Mouse (Mus musculus) MN1 (cell line): ENCODE data around the gene Mpig6b.

Experiments used
- DNase-seq: peaks from one replicate; pipeline ENCODE4 v3.0.0-alpha.2; 2016; ENCODE audit warnings: low spot score

The Mpig6b gene

GRCm38 (mm10) chr17:35085208-35085865 lies 19.4 kb upstream of the Mpig6b start, which contains the start of gene Ly6g6f:
TSS of gene Ly6g6f (minus strand) at chr17:35085610.
- DNase-seq: no peak

- DNase-seq: no peak
These were observed 18.0 kb upstream of the Mpig6b start for GRCm38 (mm10) chr17:35083929-35084497.

- peak; percentile 57 for DNase-seq
These were observed 17.0 kb upstream of the Mpig6b start for GRCm38 (mm10) chr17:35082841-35083576.

GRCm38 (mm10) chr17:35080710-35081109 lies 14.7 kb upstream of the Mpig6b start:
- DNase-seq: no peak

- no peak for DNase-seq
These were observed 14.3 kb upstream of the Mpig6b start for GRCm38 (mm10) chr17:35080248-35080647.

- DNase-seq: no peak
These were observed 13.8 kb upstream of the Mpig6b start for GRCm38 (mm10) chr17:35079778-35080177.

GRCm38 (mm10) chr17:35077786-35078233 lies 11.8 kb upstream of the Mpig6b start, which contains the start of gene Ly6g6d:
TSS of gene Ly6g6d (minus strand) at chr17:35078065.
- no peak for DNase-seq

GRCm38 (mm10) chr17:35077285-35077684 lies 11.3 kb upstream of the Mpig6b start:
- no peak for DNase-seq

- DNase-seq: no peak
These were observed 10.7 kb upstream of the Mpig6b start, which contains the start of gene Ly6g6e for GRCm38 (mm10) chr17:35076507-35077176. TSS of gene Ly6g6e (plus strand) at chr17:35076902.

- DNase-seq: no peak
These were observed 8.1 kb upstream of the Mpig6b start for GRCm38 (mm10) chr17:35074097-35074496.

- DNase-seq: no peak
These were observed 5.5 kb upstream of the Mpig6b start for GRCm38 (mm10) chr17:35071454-35071853.

GRCm38 (mm10) chr17:35070556-35071229 lies 4.7 kb upstream of the Mpig6b start:
- no peak for DNase-seq

GRCm38 (mm10) chr17:35068213-35068914 lies 2.4 kb upstream of the Mpig6b start:
- peak; percentile 71 for DNase-seq

- no peak for DNase-seq
These were observed 735 bp downstream of the Mpig6b start, which contains the start of gene Ly6g6c for GRCm38 (mm10) chr17:35064951-35065947. TSS of gene Ly6g6c (plus strand) at chr17:35065388.

GRCm38 (mm10) chr17:35064378-35064877 lies 1.6 kb downstream of the Mpig6b start:
- no peak for DNase-seq

GRCm38 (mm10) chr17:35063466-35063865 lies 2.5 kb downstream of the Mpig6b start:
- DNase-seq: peak; percentile 63

- DNase-seq: no peak
These were observed 4.7 kb downstream of the Mpig6b start for GRCm38 (mm10) chr17:35061299-35061698.

- DNase-seq: no peak
These were observed 5.2 kb downstream of the Mpig6b start for GRCm38 (mm10) chr17:35060737-35061297.

GRCm38 (mm10) chr17:35060071-35060470 lies 5.9 kb downstream of the Mpig6b start:
- no peak for DNase-seq
